Mouse (Mus musculus): ENCODE results near the gene Hdac4. TPM values are rescaled to one million over a fixed set of nuclear protein-coding genes. Genes with fewer than 3 reads are reported as not detected.

The Hdac4 gene
- polyA plus RNA-seq, 1 experiment from 2014 or later, result 6.4 TPM

GRCm38 (mm10) chr1:92117597-92117996 is 77.9 kb downstream of the Hdac4 start:
- Histone ChIP-seq H3K36me3 (no peaks in the 10 kb centered on the region), H3K9me3 (replicated peaks) (no peaks in the 10 kb centered on the region), H3K9ac (no peak overlapping the region), H3K27ac (no peak overlapping the region), H3K4me2 (no peak overlapping the region), H3K4me1 (peaks cover 12% of the 10 kb centered on the region; the same call in 1 of the 2 replicates), H3K4me3 (no peak overlapping the region), H3K27me3 (replicated peaks) (no peaks in the 10 kb centered on the region)
- WGBS (ENCODE audit: insufficient replicate concordance), result 77% methylated on average over 5 of the region's 5 CpGs
- no peak for ATAC-seq

- Histone ChIP-seq H3K9ac (no peak overlapping the region), H3K36me3 (no peaks in the 10 kb centered on the region), H3K4me1 (peaks cover 16% of the 10 kb centered on the region), H3K27ac (no peak overlapping the region), H3K4me3 (no peak overlapping the region), H3K4me2 (no peak overlapping the region), H3K27me3 (replicated peaks) (no peaks in the 10 kb centered on the region), H3K9me3 (replicated peaks) (no peaks in the 10 kb centered on the region)
- ATAC-seq, result no peak
- 70% methylated on average over 4 of the region's 4 CpGs for WGBS (ENCODE audit: insufficient replicate concordance)
Measured at GRCm38 (mm10) chr1:92116169-92116568, 79.3 kb downstream of the Hdac4 start.

- H3K36me3 ChIP-seq, result no peaks in the 10 kb centered on the region
- H3K27ac ChIP-seq, result no peak overlapping the region
- 84% methylated on average over 3 of the region's 3 CpGs for WGBS (ENCODE audit: insufficient replicate concordance)
- no peaks in the 10 kb centered on the region for H3K9me3 ChIP-seq (replicated peaks)
- H3K4me2 ChIP-seq, result no peak overlapping the region
- H3K4me3 ChIP-seq, result no peak overlapping the region
- no peak overlapping the region for H3K9ac ChIP-seq
- no peak for ATAC-seq
- H3K4me1 ChIP-seq, result peaks cover 19% of the 10 kb centered on the region
- H3K27me3 ChIP-seq (replicated peaks), result no peaks in the 10 kb centered on the region
Measured at GRCm38 (mm10) chr1:92114091-92114490, 81.4 kb downstream of the Hdac4 start.

- peaks cover 19% of the 10 kb centered on the region for H3K4me1 ChIP-seq
- H3K4me2 ChIP-seq, result no peak overlapping the region
- H3K9ac ChIP-seq, result no peak overlapping the region
- H3K4me3 ChIP-seq, result no peak overlapping the region
- no peak for ATAC-seq
- H3K27ac ChIP-seq, result no peak overlapping the region
- H3K36me3 ChIP-seq, result no peaks in the 10 kb centered on the region
- no peaks in the 10 kb centered on the region for H3K27me3 ChIP-seq (replicated peaks)
- WGBS (ENCODE audit: insufficient replicate concordance), result 67% methylated on average over 6 of the region's 6 CpGs
- H3K9me3 ChIP-seq (replicated peaks), result no peaks in the 10 kb centered on the region
Measured at GRCm38 (mm10) chr1:92113243-92114009, 82.1 kb downstream of the Hdac4 start.

- 71% methylated on average over 5 of the region's 5 CpGs for WGBS (ENCODE audit: insufficient replicate concordance)
- Histone ChIP-seq H3K9ac (no peak overlapping the region), H3K27me3 (replicated peaks) (no peaks in the 10 kb centered on the region), H3K9me3 (replicated peaks) (no peaks in the 10 kb centered on the region), H3K4me3 (no peak overlapping the region), H3K27ac (no peak overlapping the region), H3K36me3 (no peaks in the 10 kb centered on the region), H3K4me2 (no peak overlapping the region), H3K4me1 (peaks cover 19% of the 10 kb centered on the region)
- no peak for ATAC-seq
Measured at GRCm38 (mm10) chr1:92112591-92112990, 82.9 kb downstream of the Hdac4 start.

GRCm38 (mm10) chr1:92111551-92111950 is 83.9 kb downstream of the Hdac4 start:
- Histone ChIP-seq H3K9ac (no peak overlapping the region), H3K4me2 (no peak overlapping the region), H3K9me3 (replicated peaks) (no peaks in the 10 kb centered on the region), H3K36me3 (no peaks in the 10 kb centered on the region), H3K27me3 (replicated peaks) (no peaks in the 10 kb centered on the region), H3K4me1 (peaks cover 19% of the 10 kb centered on the region), H3K27ac (no peak overlapping the region), H3K4me3 (no peak overlapping the region)
- ATAC-seq, result no peak
- 61% methylated on average over 2 of the region's 2 CpGs for WGBS (ENCODE audit: insufficient replicate concordance)

GRCm38 (mm10) chr1:92111026-92111425 is 84.5 kb downstream of the Hdac4 start:
- H3K4me2 ChIP-seq, result no peak overlapping the region
- H3K36me3 ChIP-seq, result no peaks in the 10 kb centered on the region
- H3K27me3 ChIP-seq (replicated peaks), result no peaks in the 10 kb centered on the region
- H3K4me3 ChIP-seq, result no peak overlapping the region
- H3K27ac ChIP-seq, result no peak overlapping the region
- no peaks in the 10 kb centered on the region for H3K9me3 ChIP-seq (replicated peaks)
- no peak overlapping the region for H3K9ac ChIP-seq
- no peak for ATAC-seq
- 80% methylated on average over 1 of the region's 1 CpGs for WGBS (ENCODE audit: insufficient replicate concordance)
- H3K4me1 ChIP-seq, result peaks cover 19% of the 10 kb centered on the region

- Histone ChIP-seq H3K4me2 (no peak overlapping the region), H3K36me3 (no peaks in the 10 kb centered on the region), H3K27ac (no peak overlapping the region), H3K9ac (no peak overlapping the region), H3K4me3 (no peak overlapping the region), H3K27me3 (replicated peaks) (no peaks in the 10 kb centered on the region), H3K9me3 (replicated peaks) (no peaks in the 10 kb centered on the region), H3K4me1 (peaks cover 19% of the 10 kb centered on the region)
- WGBS (ENCODE audit: insufficient replicate concordance), result 78% methylated on average over 1 of the region's 1 CpGs
- ATAC-seq, result no peak
Measured at GRCm38 (mm10) chr1:92109221-92109620, 86.3 kb downstream of the Hdac4 start.

GRCm38 (mm10) chr1:92108556-92108955 is 86.9 kb downstream of the Hdac4 start:
- H3K9me3 ChIP-seq (replicated peaks), result no peaks in the 10 kb centered on the region
- H3K36me3 ChIP-seq, result no peaks in the 10 kb centered on the region
- H3K4me3 ChIP-seq, result no peak overlapping the region
- H3K4me1 ChIP-seq, result peaks cover 13% of the 10 kb centered on the region
- no peak overlapping the region for H3K27ac ChIP-seq
- no peaks in the 10 kb centered on the region for H3K27me3 ChIP-seq (replicated peaks)
- no peak overlapping the region for H3K9ac ChIP-seq
- no peak overlapping the region for H3K4me2 ChIP-seq
- 64% methylated on average over 2 of the region's 2 CpGs for WGBS (ENCODE audit: insufficient replicate concordance)
- ATAC-seq, result no peak

GRCm38 (mm10) chr1:92107996-92108395 is 87.5 kb downstream of the Hdac4 start:
- H3K9me3 ChIP-seq (replicated peaks), result no peaks in the 10 kb centered on the region
- no peaks in the 10 kb centered on the region for H3K27me3 ChIP-seq (replicated peaks)
- H3K4me2 ChIP-seq, result no peak overlapping the region
- no peak overlapping the region for H3K4me3 ChIP-seq
- no peak overlapping the region for H3K9ac ChIP-seq
- ATAC-seq, result no peak
- no peak overlapping the region for H3K27ac ChIP-seq
- H3K4me1 ChIP-seq, result peaks cover 18% of the 10 kb centered on the region
- no peaks in the 10 kb centered on the region for H3K36me3 ChIP-seq
- 70% methylated on average over 2 of the region's 2 CpGs for WGBS (ENCODE audit: insufficient replicate concordance)

- 64% methylated on average over 2 of the region's 2 CpGs for WGBS (ENCODE audit: insufficient replicate concordance)
- ATAC-seq, result no peak
- no peak overlapping the region for H3K9ac ChIP-seq
Measured at GRCm38 (mm10) chr1:92107521-92107920, 88.0 kb downstream of the Hdac4 start.

GRCm38 (mm10) chr1:92106486-92107160 is 88.9 kb downstream of the Hdac4 start:
- peaks cover 27% of the 10 kb centered on the region for H3K4me1 ChIP-seq
- no peaks in the 10 kb centered on the region for H3K36me3 ChIP-seq
- H3K4me3 ChIP-seq, result no peak overlapping the region
- WGBS (ENCODE audit: insufficient replicate concordance), result 64% methylated on average over 4 of the region's 4 CpGs
- H3K9me3 ChIP-seq (replicated peaks), result no peaks in the 10 kb centered on the region
- no peak overlapping the region for H3K4me2 ChIP-seq
- H3K27me3 ChIP-seq (replicated peaks), result no peaks in the 10 kb centered on the region
- H3K9ac ChIP-seq, result no peak overlapping the region
- no peak for ATAC-seq
- no peak overlapping the region for H3K27ac ChIP-seq

More at GRCm38 (mm10) chr1:92107521-92107920, 88.0 kb downstream of the Hdac4 start:
- H3K27me3 ChIP-seq (replicated peaks), result no peaks in the 10 kb centered on the region
- no peaks in the 10 kb centered on the region for H3K9me3 ChIP-seq (replicated peaks)
- H3K4me2 ChIP-seq, result no peak overlapping the region
- H3K4me1 ChIP-seq, result peaks cover 22% of the 10 kb centered on the region
- H3K27ac ChIP-seq, result no peak overlapping the region
- H3K36me3 ChIP-seq, result no peaks in the 10 kb centered on the region
- no peak overlapping the region for H3K4me3 ChIP-seq

Data from liver, embryonic 12.5 days (tissue).